In genomic region chr19:30096186-30096585, GRCm38 (mm10) we compare ENCODE assay signal across 10 mouse cellular contexts.
DNase-seq lines count a peak whose midpoint lies in the region; ATAC-seq and TF ChIP-seq lines count a peak whose summit lies in the region.
"Had no signal": no experiment of that assay in that cellular context is flagged by ENCODE, and none has a peak within 500 bp of the region (broad histone marks: within the 10 kb centered on the region; RNA-seq: fewer than 3 reads in every experiment).

No protein-coding gene starts in this region.

- peaks cover 50% of the 10 kb centered on the region for H3K36me3 ChIP-seq in intestine, postnatal 0 days (ENCODE audit: control insufficient read depth, insufficient read depth)
- H3K36me3 ChIP-seq in intestine, embryonic 16.5 days (ENCODE audit: control insufficient read depth, insufficient read depth, low read length), result peaks cover 19% of the 10 kb centered on the region
- peaks cover 39% of the 10 kb centered on the region for H3K36me3 ChIP-seq in forebrain, postnatal 0 days (ENCODE audit: insufficient read depth)
- peaks cover 20% of the 10 kb centered on the region for H3K36me3 ChIP-seq in midbrain, postnatal 0 days (ENCODE audit: insufficient read depth, low read length)

- WGBS in intestine, postnatal 0 days, result 71% methylated on average over 3 of the region's 3 CpGs
- WGBS in intestine, embryonic 16.5 days, result 76% methylated on average over 3 of the region's 3 CpGs
- 14% methylated on average over 3 of the region's 3 CpGs for WGBS in forebrain, postnatal 0 days
- WGBS in midbrain, postnatal 0 days, result 35% methylated on average over 3 of the region's 3 CpGs

- H3K9ac ChIP-seq in intestine, postnatal 0 days (ENCODE audit: low read depth, low read length), result no peak overlapping the region
- H3K9ac ChIP-seq in intestine, embryonic 16.5 days (ENCODE audit: low read depth, low read length), result no peak overlapping the region
- H3K9ac ChIP-seq in forebrain, postnatal 0 days, result no peak overlapping the region
- H3K9ac ChIP-seq in midbrain, postnatal 0 days (replicated peaks; ENCODE audit: low read length, poor library complexity, severe bottlenecking), result no peak overlapping the region
- H3K9ac ChIP-seq: stomach, embryonic 15.5 days had no signal

- ATAC-seq in intestine, postnatal 0 days, result peak; percentile 43; the same call in 1 of the 2 replicates
- ATAC-seq in intestine, embryonic 16.5 days, result no peak
- peak; percentile 26; the same call in 1 of the 2 replicates for ATAC-seq in forebrain, postnatal 0 days
- ATAC-seq in midbrain, postnatal 0 days (ENCODE audit: low FRiP score), result peak; percentile 41; the same call in 1 of the 2 replicates

- H3K4me2 ChIP-seq in intestine, postnatal 0 days (replicated peaks; ENCODE audit: low read depth), result no peak overlapping the region
- no peak overlapping the region for H3K4me2 ChIP-seq in intestine, embryonic 16.5 days (ENCODE audit: low read depth, low read length)
- no peak overlapping the region for H3K4me2 ChIP-seq in forebrain, postnatal 0 days (ENCODE audit: low read depth)
- no peak overlapping the region for H3K4me2 ChIP-seq in midbrain, postnatal 0 days (ENCODE audit: low read depth, low read length, poor library complexity, severe bottlenecking)
- H3K4me2 ChIP-seq: stomach, embryonic 15.5 days had no signal

- H3K27me3 ChIP-seq in intestine, postnatal 0 days (replicated peaks; ENCODE audit: control insufficient read depth, insufficient read depth, low read length), result no peaks in the 10 kb centered on the region
- H3K27me3 ChIP-seq in intestine, embryonic 16.5 days (replicated peaks; ENCODE audit: control insufficient read depth, insufficient read depth, low read length), result no peaks in the 10 kb centered on the region
- no peaks in the 10 kb centered on the region for H3K27me3 ChIP-seq in forebrain, postnatal 0 days (ENCODE audit: insufficient read depth, low read length)
- H3K27me3 ChIP-seq in midbrain, postnatal 0 days (ENCODE audit: insufficient read depth, low read length), result no peaks in the 10 kb centered on the region
- H3K27me3 ChIP-seq: stomach, embryonic 15.5 days had no signal

- peak; percentile 50 for DNase-seq in adipocyte (ENCODE audit: low spot score)
- DNase-seq in forebrain, postnatal 0 days, result peak; percentile 31
- peak; percentile 43 for DNase-seq in midbrain, postnatal 0 days (ENCODE audit: low spot score)
- no peak for DNase-seq in frontal cortex, postnatal 10 days (ENCODE audit: low spot score in 2 of 2)
- no peak for DNase-seq in testis, postnatal 10 days (ENCODE audit: low spot score)
- DNase-seq in lung, postnatal 14 days, result no peak
- DNase-seq: cerebellum, adult 18-20 months had no signal

- no peak overlapping the region for H3K4me3 ChIP-seq in intestine, postnatal 0 days (ENCODE audit: low read depth, low read length)
- H3K4me3 ChIP-seq in intestine, embryonic 16.5 days (ENCODE audit: low read length), result no peak overlapping the region
- no peak overlapping the region for H3K4me3 ChIP-seq in forebrain, postnatal 0 days (ENCODE audit: low read depth, low read length)
- no peak overlapping the region for H3K4me3 ChIP-seq in midbrain, postnatal 0 days (ENCODE audit: low read depth, low read length)
- H3K4me3 ChIP-seq: stomach, embryonic 15.5 days had no signal

- no peak overlapping the region for H3K27ac ChIP-seq in intestine, postnatal 0 days (ENCODE audit: low read depth, low read length)
- H3K27ac ChIP-seq in intestine, embryonic 16.5 days (ENCODE audit: low read length), result no peak overlapping the region
- 0 out of 2 replicates have a peak overlapping the region, but pooled peaks have one; percentile 30 for H3K27ac ChIP-seq in forebrain, postnatal 0 days (ENCODE audit: low read depth, low read length)
- H3K27ac ChIP-seq in midbrain, postnatal 0 days (ENCODE audit: low read depth, low read length), result peak overlapping the region; percentile 65
- H3K27ac ChIP-seq: stomach, embryonic 15.5 days had no signal

- no peaks in the 10 kb centered on the region for H3K4me1 ChIP-seq in intestine, postnatal 0 days (replicated peaks; ENCODE audit: control insufficient read depth, insufficient read depth, low read length)
- no peaks in the 10 kb centered on the region for H3K4me1 ChIP-seq in intestine, embryonic 16.5 days (ENCODE audit: control insufficient read depth, insufficient read depth, low read length)
- peaks cover 4% of the 10 kb centered on the region for H3K4me1 ChIP-seq in forebrain, postnatal 0 days (ENCODE audit: insufficient read depth)
- H3K4me1 ChIP-seq in midbrain, postnatal 0 days (ENCODE audit: insufficient read depth, low read length), result 0 out of 2 replicates have a peak, but pooled peaks cover 10% of the 10 kb centered on the region
- H3K4me1 ChIP-seq: stomach, embryonic 15.5 days had no signal

- TF ChIP-seq CTCF in intestine, postnatal 0 days (IDR thresholded peaks at IDR 0.05; ENCODE audit: low read depth), result no peak
- TF ChIP-seq CTCF in forebrain, postnatal 0 days (IDR thresholded peaks at IDR 0.05; ENCODE audit: low read depth), result no peak
- no peak for TF ChIP-seq CTCF in midbrain, postnatal 0 days (IDR thresholded peaks at IDR 0.05)

- H3K9me3 ChIP-seq in intestine, postnatal 0 days (ENCODE audit: control insufficient read depth), result no peaks in the 10 kb centered on the region
- H3K9me3 ChIP-seq in intestine, embryonic 16.5 days (ENCODE audit: control insufficient read depth, low read length), result peaks cover 7% of the 10 kb centered on the region; the same call in 1 of the 2 replicates
- no peaks in the 10 kb centered on the region for H3K9me3 ChIP-seq in forebrain, postnatal 0 days (ENCODE audit: low read length)
- H3K9me3 ChIP-seq in midbrain, postnatal 0 days (ENCODE audit: low read length), result no peaks in the 10 kb centered on the region
- H3K9me3 ChIP-seq: stomach, embryonic 15.5 days had no signal

Comparison
In these comparisons a context has a peak if more than half of its experiments do, and no peak if none do; other contexts are left out.
1. H3K27ac ChIP-seq: peak in forebrain, postnatal 0 days (single experiment) and midbrain, postnatal 0 days (single experiment); none in intestine, postnatal 0 days (single experiment) and intestine, embryonic 16.5 days (single experiment).
2. DNase-seq: peak in adipocyte (single experiment), forebrain, postnatal 0 days (single experiment) and midbrain, postnatal 0 days (single experiment); none in frontal cortex, postnatal 10 days (0 of 2), testis, postnatal 10 days (single experiment) and lung, postnatal 14 days (single experiment).